In genomic region chr13:17783643-17784042, GRCm38 (mm10) we compare ENCODE assay signal across 10 mouse cellular contexts.
"Had no signal": no experiment of that assay in that cellular context is flagged by ENCODE, and none has a peak within 500 bp of the region (broad histone marks: within the 10 kb centered on the region; RNA-seq: fewer than 3 reads in every experiment).

No protein-coding gene starts in this region.

- H3K4me3 ChIP-seq: layer of hippocampus, adult 2 months; limb, embryonic 12.5 days; liver, embryonic 15.5 days; lung, embryonic 15.5 days had no signal

- H3K27me3 ChIP-seq: limb, embryonic 12.5 days; liver, embryonic 15.5 days; lung, embryonic 15.5 days had no signal

- H3K36me3 ChIP-seq: limb, embryonic 12.5 days; liver, embryonic 15.5 days; lung, embryonic 15.5 days had no signal

- DNase-seq: kidney, postnatal 10 days; kidney, postnatal 4 days; liver; spleen, adult 18-20 months; thymus, adult 18-20 months; thymus, postnatal 14 days had no signal

- H3K27ac ChIP-seq: layer of hippocampus, adult 2 months; limb, embryonic 12.5 days; liver, embryonic 15.5 days; lung, embryonic 15.5 days had no signal

- H3K4me1 ChIP-seq: limb, embryonic 12.5 days; lung, embryonic 15.5 days had no signal
